Mouse (Mus musculus): Measurements from ENCODE around the gene Mov10l1. TPM values are rescaled to one million over a fixed set of nuclear protein-coding genes. Genes with fewer than 3 reads are reported as not detected.

Gene Mov10l1
- polyA plus RNA-seq, 1 experiment, result not detected

- TF ChIP-seq POLR2A (IDR thresholded peaks at IDR 0.05; ENCODE audit: extremely low read depth, insufficient read depth, low read length), result no peak
- no peak for TF ChIP-seq CTCF (IDR thresholded peaks at IDR 0.05; ENCODE audit: extremely low read depth, insufficient read depth, low read length)
- Histone ChIP-seq H3K27ac (ENCODE audit: insufficient read depth, low read length) (no peak overlapping the region), H3K4me1 (ENCODE audit: control insufficient read depth, insufficient read depth, low read length) (peaks cover 3% of the 10 kb centered on the region; the same call in 1 of the 2 replicates), H3K4me3 (ENCODE audit: insufficient read depth, low read length) (no peak overlapping the region)
Measured at GRCm38 (mm10) chr15:89078208-89078836, 95.6 kb downstream of the Mov10l1 start.

- Histone ChIP-seq H3K4me1 (ENCODE audit: control insufficient read depth, insufficient read depth, low read length) (no peaks in the 10 kb centered on the region), H3K27ac (ENCODE audit: insufficient read depth, low read length) (no peak overlapping the region), H3K4me3 (ENCODE audit: insufficient read depth, low read length) (no peak overlapping the region)
- no peak for TF ChIP-seq CTCF (IDR thresholded peaks at IDR 0.05; ENCODE audit: extremely low read depth, insufficient read depth, low read length)
- no peak for TF ChIP-seq POLR2A (IDR thresholded peaks at IDR 0.05; ENCODE audit: extremely low read depth, insufficient read depth, low read length)
Measured at GRCm38 (mm10) chr15:89083906-89084305, 101.2 kb downstream of the Mov10l1 start.

GRCm38 (mm10) chr15:89084826-89085225 is 102.1 kb downstream of the Mov10l1 start:
- Histone ChIP-seq H3K4me3 (ENCODE audit: insufficient read depth, low read length) (no peak overlapping the region), H3K27ac (ENCODE audit: insufficient read depth, low read length) (no peak overlapping the region), H3K4me1 (ENCODE audit: control insufficient read depth, insufficient read depth, low read length) (no peaks in the 10 kb centered on the region)
- TF ChIP-seq POLR2A (IDR thresholded peaks at IDR 0.05; ENCODE audit: extremely low read depth, insufficient read depth, low read length) (no peak), CTCF (IDR thresholded peaks at IDR 0.05; ENCODE audit: extremely low read depth, insufficient read depth, low read length) (no peak)

GRCm38 (mm10) chr15:89088607-89089247 is 106.0 kb downstream of the Mov10l1 start, which contains the start of gene Selenoo:
Selenoo (plus strand) TSS chr15:89089084.
- TF ChIP-seq POLR2A (IDR thresholded peaks at IDR 0.05; ENCODE audit: extremely low read depth, insufficient read depth, low read length), result peak; percentile 86
- no peak for TF ChIP-seq CTCF (IDR thresholded peaks at IDR 0.05; ENCODE audit: extremely low read depth, insufficient read depth, low read length)
- H3K4me1 ChIP-seq (ENCODE audit: control insufficient read depth, insufficient read depth, low read length), result peaks cover 2% of the 10 kb centered on the region
- H3K4me3 ChIP-seq (ENCODE audit: insufficient read depth, low read length), result peak within 1 kb of the TSS; percentile 50
- peak within 1 kb of the TSS; percentile 83 for H3K27ac ChIP-seq (ENCODE audit: insufficient read depth, low read length)

- TF ChIP-seq CTCF (IDR thresholded peaks at IDR 0.05; ENCODE audit: extremely low read depth, insufficient read depth, low read length) (no peak), POLR2A (IDR thresholded peaks at IDR 0.05; ENCODE audit: extremely low read depth, insufficient read depth, low read length) (no peak)
- peak overlapping the region; percentile 50 for H3K4me3 ChIP-seq (ENCODE audit: insufficient read depth, low read length)
- H3K27ac ChIP-seq (ENCODE audit: insufficient read depth, low read length), result peak overlapping the region; percentile 83
- peaks cover 2% of the 10 kb centered on the region for H3K4me1 ChIP-seq (ENCODE audit: control insufficient read depth, insufficient read depth, low read length)
Measured at GRCm38 (mm10) chr15:89089248-89090051, 106.7 kb downstream of the Mov10l1 start.

- H3K27ac ChIP-seq (ENCODE audit: insufficient read depth, low read length), result no peak overlapping the region
- H3K4me1 ChIP-seq (ENCODE audit: control insufficient read depth, insufficient read depth, low read length), result peaks cover 2% of the 10 kb centered on the region
- no peak overlapping the region for H3K4me3 ChIP-seq (ENCODE audit: insufficient read depth, low read length)
- no peak for TF ChIP-seq POLR2A (IDR thresholded peaks at IDR 0.05; ENCODE audit: extremely low read depth, insufficient read depth, low read length)
- TF ChIP-seq CTCF (IDR thresholded peaks at IDR 0.05; ENCODE audit: extremely low read depth, insufficient read depth, low read length), result no peak
Measured at GRCm38 (mm10) chr15:89090662-89091061, 108.0 kb downstream of the Mov10l1 start.

- Histone ChIP-seq H3K27ac (ENCODE audit: insufficient read depth, low read length) (no peak overlapping the region), H3K4me1 (ENCODE audit: control insufficient read depth, insufficient read depth, low read length) (peaks cover 2% of the 10 kb centered on the region), H3K4me3 (ENCODE audit: insufficient read depth, low read length) (no peak overlapping the region)
- TF ChIP-seq POLR2A (IDR thresholded peaks at IDR 0.05; ENCODE audit: extremely low read depth, insufficient read depth, low read length), result no peak
- TF ChIP-seq CTCF (IDR thresholded peaks at IDR 0.05; ENCODE audit: extremely low read depth, insufficient read depth, low read length), result no peak
Measured at GRCm38 (mm10) chr15:89092181-89092580, 109.5 kb downstream of the Mov10l1 start.

GRCm38 (mm10) chr15:89097450-89097849 is 114.7 kb downstream of the Mov10l1 start:
- Histone ChIP-seq H3K27ac (ENCODE audit: insufficient read depth, low read length) (no peak overlapping the region), H3K4me3 (ENCODE audit: insufficient read depth, low read length) (no peak overlapping the region), H3K4me1 (ENCODE audit: control insufficient read depth, insufficient read depth, low read length) (no peaks in the 10 kb centered on the region)
- no peak for TF ChIP-seq POLR2A (IDR thresholded peaks at IDR 0.05; ENCODE audit: extremely low read depth, insufficient read depth, low read length)
- TF ChIP-seq CTCF (IDR thresholded peaks at IDR 0.05; ENCODE audit: extremely low read depth, insufficient read depth, low read length), result no peak

- H3K4me3 ChIP-seq (ENCODE audit: insufficient read depth, low read length), result no peak overlapping the region
- TF ChIP-seq POLR2A (IDR thresholded peaks at IDR 0.05; ENCODE audit: extremely low read depth, insufficient read depth, low read length) (no peak), CTCF (IDR thresholded peaks at IDR 0.05; ENCODE audit: extremely low read depth, insufficient read depth, low read length) (no peak)
- no peak overlapping the region for H3K27ac ChIP-seq (ENCODE audit: insufficient read depth, low read length)
- no peaks in the 10 kb centered on the region for H3K4me1 ChIP-seq (ENCODE audit: control insufficient read depth, insufficient read depth, low read length)
Measured at GRCm38 (mm10) chr15:89098616-89099015, 115.9 kb downstream of the Mov10l1 start.
